Mouse (Mus musculus): ENCODE measurements around the gene Pls1.

The Pls1 gene

DNA sequence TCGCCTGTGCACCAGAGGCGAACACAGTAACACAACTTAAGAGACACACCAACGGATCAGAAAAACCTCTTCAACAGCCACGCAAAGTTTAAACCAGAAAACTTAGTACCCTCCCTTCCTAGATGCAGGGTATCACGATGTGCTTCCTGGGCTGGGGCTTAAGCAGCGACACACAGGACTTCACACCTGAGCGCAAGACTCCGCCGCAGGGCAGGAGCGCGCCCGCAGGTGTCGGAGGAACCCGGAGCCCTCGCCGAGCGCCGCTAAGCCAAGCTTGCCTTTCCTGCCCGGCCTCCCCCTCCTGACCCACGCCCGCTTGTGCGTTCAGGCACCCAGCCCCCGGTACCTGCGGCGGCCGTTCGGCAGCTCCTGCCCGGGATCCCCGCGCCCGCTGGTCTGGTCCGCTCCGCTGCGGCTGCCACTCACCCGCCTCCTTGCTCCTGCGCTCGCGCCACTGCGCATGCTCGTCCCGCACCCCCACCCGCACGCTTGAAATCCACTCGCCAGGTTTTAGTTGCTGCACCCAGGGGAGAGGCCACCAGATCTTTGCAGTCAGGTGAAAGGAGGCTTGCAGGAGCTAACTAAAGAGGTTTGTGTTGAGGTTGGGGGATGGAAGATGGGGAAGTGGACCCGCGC lies at the start of gene Pls1:
Gene Pls1, minus strand, starts transcription at position 487 of the 636 bp plus-strand sequence.
- peak; percentile 92 to 99 for DNase-seq

DNA sequence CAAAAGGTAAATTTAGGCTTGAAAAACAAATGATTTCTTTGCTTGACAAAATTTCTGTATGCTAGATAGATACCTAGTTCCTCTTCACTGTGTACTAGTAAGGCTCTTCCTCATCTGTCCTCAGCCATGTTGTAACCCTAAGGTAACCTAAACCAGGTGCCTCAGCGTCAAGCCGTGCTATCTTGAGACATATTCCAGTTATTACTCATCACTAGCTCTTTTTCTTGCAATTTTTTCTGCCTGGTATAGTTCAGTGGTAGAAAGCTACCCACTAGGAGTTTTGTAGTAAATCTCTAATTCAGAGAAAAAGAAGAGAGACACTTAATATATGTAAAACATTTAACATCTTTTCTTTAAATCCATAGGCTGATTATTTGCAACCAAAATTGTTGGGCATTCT lies 37.6 kb upstream of the Pls1 start:
- DNase-seq = no peak

DNA sequence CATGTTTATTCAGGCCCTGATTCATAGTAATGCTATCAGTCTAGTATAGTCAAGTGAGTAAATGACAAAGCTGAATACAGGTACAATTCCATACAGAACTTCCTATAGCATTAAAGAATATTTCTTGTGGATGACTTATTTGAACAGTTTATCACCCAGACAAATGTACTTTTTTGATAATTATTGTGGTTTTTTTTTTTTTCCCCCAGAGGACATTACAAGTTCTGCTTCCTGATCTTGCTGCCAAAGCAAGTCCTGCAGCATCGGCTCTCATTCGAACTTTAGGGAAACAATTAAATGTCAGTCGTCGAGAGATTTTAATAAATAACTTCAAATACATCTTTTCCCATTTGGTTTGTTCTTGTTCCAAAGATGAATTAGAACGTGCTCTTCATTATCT lies 33.1 kb upstream of the Pls1 start:
- no peak for DNase-seq

DNA sequence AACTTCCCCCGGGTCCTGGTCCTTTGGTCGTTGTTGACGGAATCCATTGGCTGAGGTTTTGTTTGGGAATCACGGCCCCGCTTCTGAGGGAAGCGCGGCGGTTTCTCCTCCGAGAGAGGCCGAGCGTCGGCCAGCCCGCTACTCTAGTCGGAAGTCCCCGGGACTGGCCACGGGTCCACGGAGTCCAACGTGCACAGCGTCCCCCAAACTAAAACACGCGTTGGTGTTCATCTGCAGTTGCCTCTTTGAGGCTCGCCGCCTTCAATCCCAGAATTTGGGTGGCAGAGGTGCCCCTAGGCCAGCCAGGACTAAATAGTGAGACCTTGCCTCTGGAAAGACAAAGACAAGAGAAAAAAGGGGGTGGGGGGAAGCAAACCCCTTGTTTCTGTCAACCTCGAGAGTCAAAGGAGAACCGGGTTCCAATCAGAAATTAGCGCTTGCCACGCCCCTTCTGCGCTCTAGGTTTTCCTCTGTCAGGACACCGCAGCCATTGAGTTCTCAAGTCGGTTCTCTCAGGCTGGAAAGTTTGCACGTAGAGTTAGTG lies 13.0 kb upstream of the Pls1 start:
- peak in 1 of 2 experiments; percentile 16 for DNase-seq

DNA sequence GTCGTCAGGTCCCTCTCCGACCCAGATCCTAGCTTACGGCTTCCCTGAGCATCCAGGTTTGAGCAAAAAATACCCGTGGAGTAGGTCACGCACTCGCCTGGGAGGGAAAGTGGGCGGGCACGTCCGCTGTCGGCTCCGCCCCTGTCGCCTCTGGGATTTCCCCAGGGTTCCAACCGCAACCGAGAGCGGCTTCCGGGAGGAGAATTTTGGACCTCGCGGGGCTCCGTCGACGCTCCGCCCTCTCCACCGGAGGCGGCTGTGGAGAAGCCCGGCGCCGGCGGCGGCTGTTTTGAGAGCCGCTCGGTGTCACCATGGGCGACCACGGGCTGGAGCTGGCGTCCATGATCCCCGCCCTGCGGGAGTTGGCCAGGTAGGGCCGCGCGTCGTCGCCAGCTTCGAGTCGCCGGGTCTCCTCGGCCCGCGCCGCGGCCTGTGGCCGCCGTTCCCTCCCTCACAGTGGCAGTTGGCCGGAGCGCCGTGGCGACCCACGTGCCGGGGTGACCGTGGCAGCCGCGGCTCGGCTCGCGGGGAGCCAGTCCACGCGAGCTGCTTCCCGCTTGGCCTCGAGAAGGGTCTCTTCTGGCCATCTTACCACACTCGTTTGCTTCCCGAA lies 12.4 kb upstream of the Pls1 start, which contains the start of gene Atr:
Gene Atr, plus strand, starts transcription at position 184 of the 613 bp plus-strand sequence.
- peak; percentile 94 to 95 for DNase-seq

DNA sequence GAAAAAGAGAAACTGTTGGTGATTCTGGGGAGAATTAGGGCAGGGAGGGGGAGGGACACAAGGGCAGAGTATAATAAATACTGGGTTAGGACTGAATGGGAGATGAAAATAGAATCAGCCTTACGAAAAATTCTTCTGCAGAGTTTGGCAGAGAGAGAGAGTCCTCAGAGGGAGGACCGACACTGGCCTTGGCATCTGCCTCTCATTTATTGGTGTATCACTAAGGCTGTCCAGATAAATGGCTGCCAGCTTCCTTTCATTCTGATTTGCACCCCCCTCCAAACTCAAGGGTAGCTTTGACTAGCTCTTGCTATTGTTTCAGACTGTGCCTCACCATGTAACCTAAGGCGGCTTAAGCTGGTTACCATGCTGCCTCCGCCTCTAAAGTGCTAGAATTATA lies 10.9 kb upstream of the Pls1 start:
- DNase-seq = no peak

DNA sequence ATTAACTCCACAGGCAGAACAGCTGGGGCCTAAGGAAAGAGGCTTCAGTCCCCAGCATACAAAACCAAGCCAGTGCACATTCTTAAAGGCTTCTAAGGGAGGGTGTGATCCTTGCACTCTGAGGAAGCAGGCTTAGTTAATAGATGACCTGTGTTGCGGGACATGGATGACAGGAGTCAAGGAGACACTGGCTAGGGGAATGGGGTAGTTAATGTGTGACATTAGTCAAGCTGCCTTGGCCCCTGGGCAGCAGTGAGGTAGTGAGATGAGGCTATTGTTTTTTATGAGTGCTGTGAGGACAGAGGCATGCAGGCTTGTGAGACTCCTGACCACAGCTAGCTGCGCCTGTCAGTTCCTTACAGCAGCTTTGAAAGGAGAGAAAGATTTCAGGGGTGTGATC lies 9.8 kb upstream of the Pls1 start:
- DNase-seq = no peak

DNA sequence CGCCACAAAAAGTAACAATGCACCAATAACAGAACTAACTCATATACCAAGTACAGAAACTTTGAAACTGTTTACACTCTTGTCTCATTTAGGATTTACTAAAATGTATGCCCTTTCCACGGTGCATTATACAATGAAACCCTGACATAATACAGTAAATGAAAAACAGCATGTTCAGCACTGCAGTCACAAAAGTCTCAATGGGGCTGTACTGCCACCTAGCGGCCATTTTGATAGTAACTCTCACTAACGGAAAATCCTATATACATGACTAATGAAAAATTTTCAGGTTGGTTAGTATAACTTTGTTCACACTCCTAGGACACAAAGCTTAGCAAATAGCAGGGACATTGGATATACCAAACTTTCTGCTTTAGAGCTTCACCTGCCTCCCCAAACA lies 7.8 kb upstream of the Pls1 start:
- DNase-seq = peak; percentile 73 to 84

DNA sequence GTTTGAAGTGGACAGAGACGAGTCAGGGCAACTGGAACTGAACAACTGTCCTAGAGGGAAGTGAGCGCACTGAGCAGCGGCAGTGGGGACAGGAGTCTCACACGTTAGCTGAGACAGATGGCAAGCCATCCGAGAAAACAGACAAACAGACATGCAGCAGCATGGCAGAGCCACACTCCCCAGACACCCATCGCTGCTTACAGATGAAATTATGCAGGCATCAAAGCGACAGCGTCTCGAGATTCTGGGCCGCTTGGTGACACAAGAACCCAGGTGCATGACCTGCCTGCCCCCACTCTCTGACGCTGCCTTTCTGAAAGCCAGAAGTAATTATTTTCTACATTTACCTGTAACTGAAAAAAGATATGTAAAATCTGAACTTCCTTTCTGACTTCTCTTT lies 6.6 kb upstream of the Pls1 start:
- no peak for DNase-seq

DNA sequence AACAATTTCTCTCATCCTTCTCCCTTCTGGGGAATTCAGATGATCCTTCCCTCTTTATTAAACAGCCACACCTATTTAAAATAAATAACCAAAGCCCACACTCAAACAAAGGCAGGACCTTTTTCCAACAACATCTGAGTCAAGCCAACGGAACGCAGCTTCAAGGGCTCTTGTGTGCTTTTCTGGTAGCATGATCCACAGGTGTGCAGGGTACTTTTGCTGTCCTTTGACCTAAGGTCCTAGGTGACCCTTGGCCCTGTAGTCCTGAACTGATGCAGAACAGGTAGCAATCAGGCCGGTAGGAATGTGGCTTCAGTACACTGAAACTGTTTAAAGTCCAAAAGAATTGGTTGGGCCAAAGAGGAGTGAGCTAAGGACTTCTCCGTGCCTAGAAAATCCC lies 600 bp upstream of the Pls1 start:
- no peak for DNase-seq

DNA sequence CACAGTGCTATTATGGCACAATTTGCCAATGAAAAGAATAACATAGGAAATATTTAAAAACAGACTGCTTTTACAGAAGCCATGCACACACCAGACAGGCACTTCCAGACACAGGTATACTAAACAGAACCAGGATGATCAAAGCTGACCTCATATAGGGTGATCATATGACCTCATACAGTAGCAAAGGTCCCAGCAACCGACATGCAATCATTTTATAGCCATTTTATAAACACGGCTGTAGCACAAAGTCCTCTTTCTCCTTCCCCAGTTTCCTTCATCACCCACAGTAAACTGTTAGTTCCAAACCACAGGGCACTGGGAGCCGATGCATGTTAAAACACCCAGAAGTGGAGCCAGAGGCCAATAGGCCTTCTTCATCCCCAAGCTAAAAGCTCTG lies 5.7 kb downstream of the Pls1 start:
- DNase-seq = no peak

DNA sequence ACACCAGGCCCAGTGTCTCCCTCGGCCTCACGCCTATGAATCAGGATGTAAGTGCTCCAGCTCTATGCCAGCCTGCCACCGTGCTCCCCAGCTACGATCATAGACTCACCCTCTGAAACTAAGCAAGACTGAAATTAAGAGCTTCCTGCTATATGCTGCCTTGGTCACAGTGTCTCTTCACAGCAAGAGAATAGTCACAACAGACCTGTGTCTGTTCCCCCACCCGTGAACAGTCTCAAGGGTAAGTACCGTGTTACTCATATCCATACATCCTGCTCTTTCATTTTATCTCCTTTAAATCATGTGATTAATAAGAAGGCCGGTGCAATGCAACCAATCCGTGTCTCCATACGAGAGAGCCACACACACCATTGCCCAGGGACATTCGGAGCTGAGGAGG lies 9.4 kb downstream of the Pls1 start:
- no peak for DNase-seq

DNA sequence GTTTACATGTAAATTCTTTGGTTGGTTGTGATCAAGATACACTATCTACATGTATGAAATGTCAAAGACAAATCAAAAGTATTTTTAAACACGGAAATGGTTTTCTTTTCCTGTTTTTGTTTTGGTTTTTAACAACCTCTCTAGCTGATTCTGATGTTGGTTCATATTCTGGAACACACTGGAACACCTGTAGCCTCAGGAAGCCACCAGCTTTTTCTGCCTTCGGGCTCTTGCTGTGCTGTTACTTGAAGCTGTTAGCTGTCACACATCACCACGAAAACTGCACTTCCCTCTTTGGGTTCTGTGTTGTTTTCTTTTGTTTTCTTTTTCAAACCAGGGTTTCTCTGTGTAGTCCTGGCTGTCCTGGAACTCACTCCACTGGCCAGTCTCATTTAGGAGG lies 10.3 kb downstream of the Pls1 start:
- no peak for DNase-seq

DNA sequence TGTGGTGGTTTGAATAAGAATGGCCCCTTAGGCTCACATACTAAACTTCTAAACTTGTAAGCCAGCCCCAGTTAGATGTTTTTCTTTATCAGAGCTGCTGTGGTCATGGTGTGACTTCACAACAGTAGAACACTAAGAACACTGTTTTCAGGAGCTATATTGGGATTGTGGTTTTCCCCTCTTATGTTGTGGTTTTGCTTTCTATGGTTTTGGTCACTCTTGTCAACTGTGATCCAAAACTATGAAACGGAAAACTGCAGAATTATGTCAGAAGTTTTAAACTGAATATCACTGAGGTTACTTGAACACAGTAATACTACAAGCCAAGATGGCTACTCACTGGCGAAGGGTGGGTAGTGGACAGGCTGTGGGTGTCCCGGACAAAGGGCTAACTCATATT lies 12.4 kb downstream of the Pls1 start:
- no peak for DNase-seq

DNA sequence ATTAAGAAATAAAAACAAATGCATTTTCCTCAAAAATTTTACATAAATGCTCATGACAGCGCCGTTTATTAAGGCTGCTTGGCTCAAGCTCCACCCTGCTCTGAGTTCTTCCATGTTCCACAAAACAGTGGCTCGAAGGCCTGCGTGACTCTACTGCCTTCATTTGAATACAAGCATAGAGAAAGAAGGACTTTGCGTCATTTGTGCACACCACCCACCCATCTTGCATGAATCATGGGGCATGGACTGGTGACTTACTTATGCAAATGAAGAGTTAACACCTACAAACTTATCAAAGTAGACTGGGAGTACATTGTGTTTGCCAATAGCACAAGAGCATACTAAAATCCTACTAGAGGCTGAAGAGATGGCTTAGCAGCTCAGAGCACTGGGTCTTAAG lies 17.5 kb downstream of the Pls1 start:
- DNase-seq = no peak

DNA sequence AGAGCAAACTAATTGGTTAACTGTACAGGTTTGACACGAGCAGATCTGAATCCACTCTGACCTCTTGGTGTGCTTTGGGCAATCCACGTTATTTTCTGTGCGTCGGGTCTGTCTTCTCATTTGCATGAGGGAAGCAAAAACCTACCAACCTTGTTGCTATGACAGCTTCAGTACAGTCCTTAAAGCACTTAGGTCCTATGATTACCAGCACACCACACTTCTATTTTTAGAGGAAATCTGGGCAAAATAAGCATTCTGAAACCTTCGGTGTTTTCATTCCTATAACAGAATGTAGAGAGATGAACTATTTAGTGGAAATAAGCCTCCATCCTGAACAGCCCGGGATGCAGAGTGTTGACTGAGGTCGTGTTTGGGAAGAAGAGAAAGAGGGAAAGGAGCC lies 22.6 kb downstream of the Pls1 start:
- DNase-seq = no peak

DNA sequence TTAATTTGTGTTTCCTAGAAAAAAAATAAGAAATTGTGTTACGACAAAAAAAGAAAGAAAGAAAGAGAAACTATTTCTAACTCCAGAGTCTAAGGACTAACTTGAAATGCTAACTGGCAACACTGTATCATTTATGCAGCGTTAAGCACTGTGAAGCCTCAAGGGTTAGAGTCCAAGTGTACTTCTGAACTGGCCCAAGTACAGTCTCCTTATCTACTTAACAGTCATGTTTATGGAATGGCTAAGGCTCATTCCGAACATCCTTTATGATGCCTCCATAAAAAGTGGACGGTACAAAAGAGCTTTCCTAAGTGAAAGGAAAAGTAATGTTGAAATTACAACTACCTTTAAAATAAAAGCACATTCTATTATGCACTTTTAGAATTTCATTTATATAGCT lies 29.4 kb downstream of the Pls1 start:
- DNase-seq = no peak

DNA sequence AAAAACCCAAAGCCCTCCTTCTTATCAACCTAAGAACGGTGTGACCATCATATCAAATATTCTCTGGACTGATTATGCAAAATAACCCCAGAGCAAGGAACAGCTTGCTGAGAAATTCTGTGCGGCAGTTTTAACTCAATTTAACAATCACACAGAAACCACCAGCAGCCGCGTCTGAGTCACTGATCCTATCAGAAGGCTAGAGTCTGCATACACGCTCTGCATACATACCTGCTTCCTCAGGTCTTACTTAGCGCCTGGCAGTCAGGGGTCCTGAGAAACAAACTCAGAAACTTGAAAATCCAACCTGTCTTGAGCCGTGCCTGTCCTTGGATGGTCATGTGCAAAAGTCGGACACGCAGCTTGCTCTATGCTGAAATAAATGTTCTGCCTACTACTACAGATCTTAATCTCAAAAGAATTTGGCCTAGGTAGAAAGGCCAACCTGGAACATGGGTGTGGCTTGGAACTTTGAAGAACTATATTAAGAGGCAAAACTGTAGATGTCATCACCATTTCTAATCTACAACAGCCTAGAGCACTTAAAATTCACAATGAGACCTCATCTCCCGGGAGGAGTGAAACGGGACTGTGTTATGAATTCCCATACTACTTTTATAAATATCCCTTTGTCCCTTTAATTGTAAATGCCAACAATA lies 30.0 kb downstream of the Pls1 start:
- DNase-seq = no peak

DNA sequence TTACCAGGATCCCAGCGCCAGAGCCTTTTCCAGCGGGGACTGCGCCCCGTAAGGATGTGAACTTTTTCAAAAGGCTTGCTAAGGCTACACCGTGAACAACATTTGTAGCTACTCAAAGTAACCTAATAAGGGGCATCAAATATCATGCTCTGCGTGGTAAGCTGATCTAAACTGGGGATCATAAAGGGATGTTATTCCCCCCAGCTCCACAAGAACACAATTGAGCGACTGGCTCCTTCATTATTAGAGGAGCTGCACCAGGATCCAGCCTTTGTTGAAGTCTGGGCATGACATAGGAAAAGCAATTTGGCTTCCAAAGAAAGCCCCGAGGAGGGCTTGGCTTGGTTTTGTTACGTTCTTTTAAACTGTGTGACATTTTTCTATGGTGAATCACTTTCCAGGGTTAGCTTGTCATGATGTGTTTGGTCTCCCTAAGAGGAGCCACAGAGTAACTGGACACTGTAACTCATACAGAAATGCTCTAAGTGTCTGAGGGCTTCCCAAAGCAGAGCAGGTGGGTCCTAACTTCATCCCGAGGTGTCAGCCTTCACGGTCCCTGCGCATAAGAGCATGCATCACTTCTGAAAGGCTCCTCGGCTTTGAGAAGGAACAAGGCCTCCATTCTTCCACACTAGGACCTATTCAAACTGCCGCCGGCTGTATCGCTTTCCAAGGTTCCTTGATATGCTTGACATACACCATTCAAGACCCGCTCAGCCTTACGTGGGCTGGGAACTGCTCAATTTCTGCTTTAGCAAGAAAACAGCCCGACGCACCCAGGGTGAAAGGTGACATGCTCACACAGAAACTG lies 31.2 kb downstream of the Pls1 start:
- DNase-seq = no peak

DNA sequence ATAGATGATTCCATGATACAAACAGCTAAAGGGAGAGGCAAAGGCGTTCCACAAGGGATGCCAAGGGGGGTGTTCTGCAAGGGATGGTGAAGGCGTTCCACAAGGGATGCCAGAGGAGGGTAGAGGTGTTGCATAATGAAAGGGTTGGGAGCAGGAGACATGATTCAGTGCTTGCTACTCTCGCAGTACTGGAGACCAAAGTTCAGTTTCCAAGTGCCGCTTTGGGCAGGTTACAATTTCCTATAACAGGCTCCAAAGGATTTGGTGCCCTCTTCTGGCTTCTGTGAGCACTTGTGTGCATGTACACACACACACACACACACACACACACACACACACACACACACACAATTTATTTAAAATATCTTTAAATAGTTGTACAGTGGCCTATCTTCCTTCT lies 33.3 kb downstream of the Pls1 start:
- DNase-seq = no peak

DNA sequence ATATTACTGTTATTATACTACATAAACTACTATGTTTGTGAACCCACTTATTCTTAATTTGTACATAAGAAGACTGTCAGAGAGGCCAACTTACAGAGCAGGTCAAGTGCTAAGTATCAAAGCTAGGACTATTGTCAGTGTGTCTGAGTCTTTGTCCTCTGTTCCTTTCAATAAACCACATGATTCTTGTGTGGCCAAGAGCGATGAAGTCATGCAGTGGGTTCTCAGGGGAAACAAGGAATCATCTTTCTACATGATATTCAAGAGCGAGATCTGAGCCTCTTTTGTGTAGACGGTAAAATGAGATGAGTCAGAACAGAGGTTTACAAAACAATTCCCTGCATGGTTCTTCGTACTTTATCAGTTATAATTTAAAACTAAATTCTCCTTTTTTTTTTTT lies 35.5 kb downstream of the Pls1 start:
- DNase-seq = no peak

DNA sequence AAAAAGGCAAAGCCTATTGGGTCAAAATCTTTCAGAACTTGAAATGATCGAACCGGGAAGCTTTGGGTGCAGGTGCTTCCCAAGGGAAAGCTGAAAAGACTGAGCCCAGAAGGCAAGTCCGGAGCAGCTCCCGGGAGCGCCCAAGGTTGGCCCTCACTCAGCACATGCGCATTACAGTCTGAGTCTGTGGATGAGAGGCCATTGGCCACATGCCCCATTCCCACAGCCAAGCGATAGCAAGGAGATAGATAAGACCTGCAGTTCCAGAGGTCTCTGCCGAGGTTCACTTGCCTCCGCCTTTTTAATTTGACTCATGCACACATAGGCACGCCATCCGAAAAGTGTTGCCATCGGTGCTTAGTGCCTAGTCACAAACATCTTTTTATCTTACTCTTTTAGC lies 39.7 kb downstream of the Pls1 start:
- peak; percentile 25 to 26 for DNase-seq

DNA sequence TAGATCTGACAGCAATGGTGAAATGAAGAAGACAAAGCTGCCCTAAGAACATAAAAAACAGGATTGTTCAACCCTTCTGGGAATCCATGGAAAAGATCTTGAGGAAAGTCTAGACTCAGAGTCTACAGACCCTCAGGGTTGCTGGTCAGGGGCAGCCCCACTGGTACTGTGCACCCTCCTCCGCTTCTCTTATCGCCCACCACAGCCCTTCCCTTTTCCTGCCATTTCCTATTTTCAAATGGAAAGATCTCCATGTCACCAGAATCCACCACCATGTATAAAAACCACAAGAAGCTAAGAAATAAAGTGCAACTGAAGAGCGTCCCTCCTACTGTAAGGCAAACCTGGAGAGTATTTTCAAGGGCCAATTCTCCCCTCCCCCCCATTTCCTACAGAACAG lies 41.3 kb downstream of the Pls1 start:
- no peak for DNase-seq

Measured in cerebellum, adult 18-20 months (tissue).